Mouse (Mus musculus) CH12F3 (cell line): ENCODE measurements around the gene Gm1113.

ENCODE experiments used
- in situ Hi-C: fragments of 300-500 bp; cut with MboI; formaldehyde crosslinking; loops from 2 replicates; pipeline ENCODE4 v1.14.3; 2020; ENCODE audit warnings: low sequenced_read_pairs

Gm1113 gene

GRCm38 (mm10) chr9:35518169-35518568, at the start of gene Gm1113:
Gene Gm1113, minus strand, starts transcription at chr9:35518269.
- in situ Hi-C loops = no loop called here

- in situ Hi-C loops = no loop called here
Observed at GRCm38 (mm10) chr9:35564536-35565240, 46.6 kb upstream of the Gm1113 start.

GRCm38 (mm10) chr9:35561583-35561982, 43.5 kb upstream of the Gm1113 start:
- in situ Hi-C loops = no loop called here

- in situ Hi-C loops = no loop called here
Observed at GRCm38 (mm10) chr9:35561076-35561475, 43.0 kb upstream of the Gm1113 start.

GRCm38 (mm10) chr9:35559009-35559890, 41.2 kb upstream of the Gm1113 start:
- in situ Hi-C loops = no loop called here

GRCm38 (mm10) chr9:35558257-35559008, 40.4 kb upstream of the Gm1113 start, which contains the start of the genes Ddx25 and Pus3:
Gene Ddx25, minus strand, starts transcription at chr9:35558528.
Gene Pus3, plus strand, starts transcription at chr9:35558595.
- in situ Hi-C loops = no loop called here

- in situ Hi-C loops = no loop called here
Observed at GRCm38 (mm10) chr9:35556494-35557102, 38.5 kb upstream of the Gm1113 start.

- in situ Hi-C loops = no loop called here
Observed at GRCm38 (mm10) chr9:35548455-35548854, 30.4 kb upstream of the Gm1113 start.

- in situ Hi-C loops = no loop called here
Observed at GRCm38 (mm10) chr9:35546745-35547144, 28.7 kb upstream of the Gm1113 start.

GRCm38 (mm10) chr9:35545704-35546103, 27.6 kb upstream of the Gm1113 start:
- in situ Hi-C loops = no loop called here

- in situ Hi-C loops = no loop called here
Observed at GRCm38 (mm10) chr9:35544666-35545065, 26.6 kb upstream of the Gm1113 start.

GRCm38 (mm10) chr9:35543099-35543860, 25.2 kb upstream of the Gm1113 start:
- in situ Hi-C loops = no loop called here

- in situ Hi-C loops = no loop called here
Observed at GRCm38 (mm10) chr9:35541941-35542340, 23.9 kb upstream of the Gm1113 start.

GRCm38 (mm10) chr9:35541488-35541887, 23.4 kb upstream of the Gm1113 start:
- in situ Hi-C loops = no loop called here

GRCm38 (mm10) chr9:35541024-35541423, 23.0 kb upstream of the Gm1113 start:
- in situ Hi-C loops = no loop called here

GRCm38 (mm10) chr9:35539001-35539750, 21.1 kb upstream of the Gm1113 start:
- in situ Hi-C loops = loop anchor here (5.0 kb wide), 1 partner anchor 257 kb away; no protein-coding TSS in a partner anchor

GRCm38 (mm10) chr9:35535876-35536275, 17.8 kb upstream of the Gm1113 start:
- in situ Hi-C loops = loop anchor here (5.0 kb wide), 1 partner anchor 254 kb away; no protein-coding TSS in a partner anchor

GRCm38 (mm10) chr9:35535110-35535509, 17.0 kb upstream of the Gm1113 start:
- in situ Hi-C loops = loop anchor here (5.0 kb wide), 1 partner anchor 253 kb away; no protein-coding TSS in a partner anchor

GRCm38 (mm10) chr9:35533266-35533665, 15.2 kb upstream of the Gm1113 start:
- in situ Hi-C loops = no loop called here
